Mouse (Mus musculus) lung, adult 18-20 months (tissue): ENCODE measurements around the gene Acsbg2.

Source experiments
- DNase-seq, 2 experiments: peaks; one replicate each; pipeline ENCODE4 v3.0.0; 2022; ENCODE audit warnings: mixed read lengths in 2 of 2

Gene Acsbg2

DNA sequence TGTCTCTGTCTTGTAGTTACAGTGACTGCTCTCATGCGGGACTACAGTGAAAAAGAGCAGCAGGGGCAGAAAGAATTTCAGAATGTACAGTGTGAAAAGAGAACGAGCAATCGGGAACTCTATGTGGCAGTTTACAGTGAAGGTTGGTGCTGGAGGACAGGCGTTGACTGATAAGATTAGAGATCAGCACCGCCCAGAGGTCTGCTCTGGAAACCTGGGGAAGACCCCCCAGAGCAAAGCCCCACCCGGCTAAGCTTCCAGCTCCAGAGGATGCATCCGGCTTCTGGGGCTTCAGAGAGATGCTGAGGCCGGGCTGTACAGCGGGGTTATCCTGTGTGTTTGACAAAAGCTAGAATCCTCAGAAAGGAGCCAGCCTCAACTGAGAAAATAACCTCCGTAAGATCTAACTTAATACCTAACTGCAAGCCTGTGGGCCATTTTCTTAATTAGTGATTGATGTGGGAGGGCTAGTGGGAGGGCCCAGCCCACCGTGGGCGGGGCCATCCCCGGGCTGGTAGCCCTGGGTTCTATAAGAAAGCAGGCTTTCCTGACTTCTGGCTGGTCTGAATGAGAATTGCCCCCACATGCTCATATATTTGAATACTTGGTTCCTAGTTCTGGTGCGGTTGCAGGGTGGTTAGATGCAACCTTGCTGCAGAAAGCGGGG is 3.8 kb downstream of the Acsbg2 start:
- no peak for DNase-seq

DNA sequence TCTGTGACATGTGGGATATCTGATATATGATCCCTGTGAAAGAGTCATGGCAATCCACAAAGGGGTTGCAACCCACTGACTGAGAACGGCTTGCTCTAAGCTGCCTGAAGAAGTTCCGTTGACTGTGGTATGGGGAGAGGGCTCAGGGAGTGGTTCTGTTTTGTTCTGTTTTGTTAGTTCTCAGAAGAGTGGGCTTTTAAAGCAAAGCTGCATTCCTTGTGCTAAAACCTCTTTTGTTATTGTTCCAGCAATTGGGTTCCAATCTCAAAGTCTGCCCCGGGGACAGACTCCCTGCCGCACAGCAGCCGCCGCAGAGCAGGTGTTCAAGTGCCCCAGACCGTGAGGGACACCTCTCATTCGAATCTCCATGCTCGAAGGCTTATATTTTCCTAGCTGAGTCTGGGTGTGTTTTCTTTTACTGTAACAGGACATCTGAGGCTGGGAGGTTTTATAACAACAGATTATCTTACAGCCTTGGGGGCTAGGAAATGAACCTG is 4.7 kb downstream of the Acsbg2 start:
- DNase-seq, result no peak

DNA sequence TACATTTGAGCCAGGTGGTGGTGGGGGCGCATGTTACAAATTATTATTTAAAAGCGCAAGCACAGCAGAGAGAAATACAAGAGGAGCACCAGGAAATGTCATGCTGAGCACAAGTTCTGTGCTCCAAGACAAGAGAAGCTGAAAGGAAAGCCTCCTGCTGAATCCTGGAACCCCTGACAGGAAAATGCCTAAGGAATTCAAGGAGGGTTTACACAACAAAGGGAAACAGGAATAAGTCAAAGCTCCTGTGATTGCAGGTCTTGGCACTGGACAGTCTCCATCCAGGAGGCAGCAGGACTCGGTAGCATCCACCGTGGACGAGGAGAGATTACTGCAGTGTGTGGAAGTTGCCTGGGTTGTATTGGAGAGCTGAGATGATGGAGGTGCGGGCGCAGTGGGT is 8.2 kb downstream of the Acsbg2 start:
- no peak for DNase-seq

DNA sequence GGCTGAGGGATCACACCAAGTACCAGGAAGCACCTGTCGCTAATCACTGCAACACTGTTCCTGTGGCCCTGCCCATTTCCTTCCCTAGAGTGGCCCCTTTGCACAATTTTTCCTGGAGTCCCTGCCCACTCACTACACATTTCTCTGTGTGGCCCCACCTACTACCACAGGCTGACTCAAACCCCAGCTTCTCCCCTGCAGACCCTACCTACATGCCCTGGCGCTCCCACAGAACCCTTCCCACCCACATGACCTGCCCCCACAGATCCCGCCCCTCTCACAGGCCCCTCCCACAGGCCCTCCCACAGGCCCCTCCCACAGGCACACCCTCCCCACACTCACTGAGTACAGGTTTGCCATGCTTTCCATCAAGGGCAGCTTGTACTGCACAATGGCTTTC is 13.1 kb downstream of the Acsbg2 start:
- DNase-seq, result peak; percentile 20 to 27

DNA sequence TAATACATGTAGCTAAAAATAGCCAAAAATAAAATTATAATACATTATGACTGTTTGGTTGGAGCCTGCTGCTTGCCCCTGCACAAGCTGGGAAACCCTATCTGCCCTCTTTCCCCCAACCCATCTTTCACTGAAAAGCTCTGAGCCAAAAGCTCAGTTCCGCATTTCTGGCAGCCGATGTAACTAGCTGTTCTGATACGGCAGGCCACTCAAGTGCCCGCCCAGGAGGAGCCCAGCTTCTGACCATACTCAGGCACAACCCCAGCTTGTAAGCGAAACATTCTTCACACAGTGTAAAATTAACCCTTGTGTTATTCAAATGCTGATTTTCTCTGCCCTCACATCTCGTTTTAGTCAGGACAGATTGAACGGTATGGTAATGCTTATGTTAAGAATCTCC is 15.3 kb downstream of the Acsbg2 start:
- DNase-seq, result peak in 1 of 2 experiments; percentile 17

DNA sequence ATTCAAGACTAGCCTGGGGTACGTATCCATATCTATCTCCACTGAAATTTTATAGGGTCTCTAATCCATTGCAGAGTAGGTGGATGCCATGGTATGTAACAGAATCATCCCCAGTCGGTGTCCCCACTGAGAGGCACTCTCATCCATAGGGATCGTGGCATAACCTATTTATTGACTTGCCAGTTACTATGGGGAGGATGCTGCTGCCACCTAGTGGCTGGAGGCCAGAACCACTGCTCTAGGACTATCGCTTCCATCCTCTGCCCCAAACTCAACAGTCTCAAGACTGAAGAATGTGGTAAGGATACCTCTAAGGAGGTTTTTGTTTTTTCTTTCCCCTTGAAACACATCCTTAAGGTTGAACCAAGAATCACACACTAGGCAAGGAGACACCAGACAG is 16.0 kb downstream of the Acsbg2 start:
- DNase-seq, result peak; percentile 66 to 70

DNA sequence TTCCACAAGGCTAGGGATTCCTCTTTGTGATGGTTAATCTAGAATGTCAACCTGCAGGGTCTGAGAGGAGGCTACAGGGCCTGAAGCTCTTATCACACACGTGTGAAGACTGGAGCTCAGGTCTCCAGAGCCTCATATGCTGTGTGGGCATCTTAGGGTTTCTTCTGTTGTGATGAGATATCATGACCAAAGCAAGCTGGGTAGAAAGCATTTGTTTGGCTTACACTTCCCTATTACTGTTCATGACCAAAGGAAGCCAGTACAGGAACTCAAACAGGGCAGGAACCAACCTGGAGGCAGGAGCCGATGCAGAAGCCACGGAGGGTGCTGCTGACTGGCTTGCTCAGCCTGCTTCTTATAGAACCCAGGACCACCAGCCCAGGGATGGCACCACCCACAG is 18.8 kb downstream of the Acsbg2 start:
- no peak for DNase-seq

DNA sequence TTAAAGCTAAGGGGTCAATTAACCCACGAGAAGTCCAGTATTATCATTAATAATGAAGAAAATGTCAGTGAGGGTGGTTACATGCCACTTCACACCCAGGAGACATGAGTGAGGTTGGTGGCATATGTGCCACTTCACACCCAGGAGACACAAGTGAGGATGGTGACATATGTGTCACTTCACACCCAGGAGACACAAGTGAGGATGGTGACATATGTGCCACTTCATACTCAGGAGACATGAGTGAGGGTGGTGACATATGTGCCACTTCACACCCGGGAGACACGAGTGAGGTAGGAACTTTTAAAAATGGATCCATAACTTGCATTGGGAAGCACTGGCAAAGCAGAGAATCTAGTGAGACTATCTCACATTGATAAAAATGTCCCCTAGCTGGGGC is 23.1 kb downstream of the Acsbg2 start:
- no peak for DNase-seq

DNA sequence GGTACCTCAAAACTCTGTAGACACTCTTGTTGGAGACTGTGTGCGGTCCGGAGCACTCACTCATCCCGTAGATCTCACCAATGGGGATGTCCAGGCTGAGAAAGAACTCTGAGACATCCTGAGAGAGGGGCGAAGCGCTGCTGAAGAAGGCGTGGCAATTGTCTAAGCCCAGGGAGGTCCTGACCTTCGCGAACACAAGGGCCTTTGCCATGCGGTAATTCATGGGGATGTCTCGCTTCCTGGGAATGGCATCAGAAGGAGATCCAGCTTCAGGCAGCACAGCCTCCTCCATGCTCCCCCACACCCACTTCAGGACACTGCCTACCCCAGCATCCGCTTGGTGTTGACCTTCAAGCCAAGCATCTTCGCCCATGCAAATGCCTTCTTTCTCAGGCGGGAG is 24.5 kb downstream of the Acsbg2 start:
- no peak for DNase-seq

DNA sequence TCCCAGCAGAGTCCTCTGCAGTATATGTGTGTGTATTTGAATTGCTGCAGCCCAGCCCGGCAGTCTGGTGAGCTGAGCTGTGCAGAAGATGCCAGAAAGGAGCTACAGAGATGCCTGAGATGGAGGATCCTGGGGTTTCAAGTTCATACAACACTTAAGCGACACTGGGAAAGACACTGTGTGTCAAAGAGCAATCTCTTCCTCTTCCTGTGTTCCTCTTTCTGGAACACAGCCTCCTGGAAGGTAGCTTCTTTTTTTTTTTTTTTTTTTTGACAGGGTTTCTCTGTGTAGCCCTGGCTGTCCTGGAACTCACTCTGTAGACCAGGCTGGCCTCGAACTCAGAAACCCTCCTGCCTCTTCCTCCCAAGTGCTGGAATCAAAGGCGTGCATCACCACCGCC is 25.5 kb downstream of the Acsbg2 start:
- DNase-seq, result no peak

DNA sequence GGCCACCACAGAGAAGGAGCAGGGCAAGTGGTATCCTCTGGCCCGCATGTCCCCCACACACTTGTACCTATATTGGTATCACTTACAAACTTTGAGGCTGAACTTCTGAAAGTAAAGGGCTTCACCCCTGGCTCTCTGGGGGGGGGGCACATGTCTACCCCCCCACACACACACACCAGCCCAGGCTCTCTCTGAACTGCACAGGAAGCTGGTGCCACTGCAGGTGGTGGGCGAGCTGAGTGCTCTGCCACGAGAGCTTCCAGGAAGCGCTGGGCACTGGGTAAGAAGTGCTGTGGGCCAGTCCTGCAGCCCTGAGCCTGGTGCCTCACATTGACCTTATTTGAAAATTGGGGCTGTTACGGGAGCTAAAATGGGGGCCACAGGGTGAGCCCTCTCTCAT is 30.6 kb downstream of the Acsbg2 start:
- no peak for DNase-seq

DNA sequence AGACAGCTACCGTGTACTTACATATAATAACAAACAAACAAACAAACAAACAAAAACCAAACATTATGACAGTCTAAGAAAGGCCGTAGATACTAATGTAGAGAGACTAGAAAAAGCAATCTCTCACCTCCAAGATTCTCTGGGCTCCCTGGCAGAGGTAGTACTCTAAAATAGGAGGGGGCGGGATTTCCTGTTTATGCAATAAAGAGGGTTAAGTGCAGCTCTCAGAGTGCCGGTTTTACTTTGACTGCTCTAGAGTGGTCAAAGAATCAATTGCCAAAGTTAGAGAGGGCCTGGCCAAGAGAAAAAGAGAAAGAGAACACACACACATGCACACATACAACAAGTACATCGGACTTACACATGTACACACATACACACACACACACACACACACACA is 32.1 kb downstream of the Acsbg2 start:
- DNase-seq, result no peak

DNA sequence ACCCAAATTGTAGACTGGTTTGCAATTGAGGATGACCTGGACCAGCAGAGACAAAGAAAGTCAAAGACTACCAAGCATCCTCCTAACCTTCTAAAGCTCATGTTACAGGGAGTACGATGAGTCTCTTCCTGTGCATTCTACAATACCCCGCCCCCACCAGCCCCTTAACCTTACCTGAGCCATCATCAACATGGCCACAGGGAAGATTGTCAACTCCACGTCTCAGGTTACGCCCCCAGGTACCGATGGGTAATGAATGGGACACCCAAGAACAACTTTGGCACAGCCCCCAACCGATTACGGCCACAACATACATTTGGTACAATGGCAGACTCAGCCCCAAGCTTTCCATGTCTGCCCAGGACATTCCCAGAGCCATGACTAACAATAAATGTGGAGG is 33.7 kb downstream of the Acsbg2 start:
- DNase-seq, result no peak

DNA sequence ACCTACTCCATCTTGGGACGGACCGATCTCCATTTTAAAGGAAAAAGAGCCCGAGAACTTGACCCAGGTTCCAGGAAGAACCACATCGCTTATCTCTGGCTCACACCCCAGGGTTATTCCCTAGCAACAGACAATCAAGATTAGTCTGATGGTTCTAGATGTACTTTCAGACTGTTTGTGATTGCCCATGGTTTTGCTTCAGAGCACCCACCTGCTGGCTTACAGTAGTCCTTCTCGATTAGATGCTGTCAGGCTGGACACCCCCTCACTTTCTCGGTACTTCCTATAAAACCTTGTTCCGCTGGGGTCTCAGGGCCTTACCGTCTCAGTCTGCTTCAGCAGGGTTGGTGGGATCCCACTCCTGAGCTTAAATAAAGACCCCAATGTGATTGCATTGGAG is 37.9 kb downstream of the Acsbg2 start:
- no peak for DNase-seq

DNA sequence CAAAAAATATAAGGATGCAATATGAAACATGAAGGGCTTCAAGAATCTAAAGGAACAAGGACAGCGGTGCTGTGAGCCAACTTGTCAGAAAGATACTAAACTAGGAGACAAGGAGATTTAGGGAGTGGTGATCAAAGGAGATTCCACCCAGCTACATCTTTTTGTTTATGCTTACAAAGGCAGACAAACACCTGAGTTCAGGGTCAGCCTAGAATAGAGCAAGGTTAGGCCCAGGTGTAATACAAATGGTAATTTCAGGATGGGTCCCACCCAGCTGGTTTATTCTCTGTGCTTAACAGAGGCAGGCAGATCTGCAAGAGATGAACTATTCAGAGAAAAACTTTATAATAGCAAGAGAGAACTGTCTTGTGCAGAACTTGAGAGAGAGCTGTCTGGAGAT is 40.9 kb downstream of the Acsbg2 start:
- DNase-seq, result no peak

DNA sequence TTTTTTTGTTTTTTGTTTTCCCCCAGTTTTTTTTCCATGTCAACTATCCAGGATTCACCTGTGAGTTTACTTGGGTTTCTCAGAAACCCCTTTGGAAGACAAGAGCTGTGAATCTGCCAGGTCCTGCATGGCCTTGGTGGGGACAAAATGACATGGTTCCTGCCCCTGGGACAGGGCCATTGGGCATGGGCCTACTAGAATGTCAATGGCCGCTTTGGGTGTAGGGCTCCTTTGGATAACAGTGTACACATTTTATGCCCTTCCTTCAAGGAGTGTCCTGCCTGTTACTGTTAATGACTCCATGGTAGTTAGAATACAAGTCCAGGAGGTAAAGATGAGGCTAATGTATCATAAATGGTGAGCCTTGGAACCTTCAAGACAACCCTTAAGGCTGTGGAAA is 41.3 kb downstream of the Acsbg2 start:
- no peak for DNase-seq

DNA sequence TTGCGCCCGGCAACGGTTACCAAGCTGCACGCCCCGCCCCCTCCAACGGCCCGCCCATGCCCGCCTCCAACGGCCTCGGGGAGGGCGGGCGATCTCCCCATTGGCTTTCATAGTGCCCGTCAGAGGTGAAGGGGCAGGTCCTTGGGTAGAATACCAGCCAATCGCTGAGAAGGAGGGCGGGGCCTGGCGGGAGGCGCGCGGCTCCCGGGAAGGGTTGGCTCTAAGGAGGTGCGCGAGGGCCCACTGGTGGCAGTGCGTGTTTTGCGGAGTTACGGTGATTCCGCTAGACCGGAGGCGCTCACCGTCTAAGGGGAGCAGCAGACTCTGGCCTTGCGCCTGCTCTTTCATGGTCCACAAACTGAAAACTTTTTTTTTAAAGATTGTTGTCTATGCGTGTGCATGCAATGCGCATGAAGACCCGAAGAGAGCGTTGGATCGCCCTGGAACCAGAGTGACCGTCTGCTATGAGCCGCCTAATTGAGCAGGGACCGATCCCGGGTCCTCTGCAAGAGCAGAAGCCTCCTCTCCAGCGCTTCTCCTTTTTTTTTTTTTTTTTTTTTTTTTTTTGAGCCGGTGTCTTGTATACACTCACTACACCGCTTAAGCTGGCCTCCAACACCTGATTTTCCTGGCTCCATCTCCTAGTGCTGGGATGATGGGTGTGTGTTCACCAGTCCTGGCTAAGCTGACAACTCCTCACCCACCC is 43.0 kb downstream of the Acsbg2 start:
- DNase-seq, result peak; percentile 98 to 99

DNA sequence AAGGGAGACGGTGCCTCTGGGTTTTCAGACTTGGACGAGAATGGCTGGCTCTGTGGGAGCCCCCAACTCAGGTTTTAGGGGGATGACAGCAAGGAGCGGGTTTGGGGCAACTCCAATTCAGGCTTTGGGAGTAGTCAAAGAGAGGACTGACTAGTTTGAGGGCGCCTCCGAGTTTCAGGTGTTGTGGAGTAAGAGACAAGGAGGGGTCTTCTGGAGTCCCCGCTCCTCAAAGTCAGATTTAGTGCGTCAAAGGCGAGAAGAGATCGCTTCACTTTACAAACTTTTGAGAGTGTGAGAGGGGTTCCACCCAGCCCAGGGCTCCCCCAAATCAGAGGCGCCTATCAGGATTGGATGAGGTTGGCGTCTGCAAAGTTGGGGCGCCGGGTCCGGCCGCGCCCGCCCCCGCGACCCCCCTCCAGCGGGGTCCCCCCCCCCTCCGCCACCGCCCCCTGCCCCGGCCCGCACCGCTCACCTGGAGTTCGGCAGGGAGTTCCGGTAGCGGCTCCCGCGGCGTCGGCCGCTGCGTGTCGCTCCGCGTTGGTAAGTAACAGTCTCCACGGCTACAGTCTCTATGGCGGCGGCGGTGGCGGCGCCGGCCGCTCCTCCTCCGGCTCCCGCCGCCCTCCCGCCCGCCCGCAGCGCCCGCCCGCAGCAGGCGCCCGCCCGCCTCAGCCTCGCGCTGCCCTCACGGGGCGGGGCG is 43.7 kb downstream of the Acsbg2 start, which contains the start of gene Rfx2:
Rfx2 (minus strand) TSS at position 603 of the 700 bp plus-strand sequence.
- DNase-seq, result peak in 1 of 2 experiments; percentile 39

DNA sequence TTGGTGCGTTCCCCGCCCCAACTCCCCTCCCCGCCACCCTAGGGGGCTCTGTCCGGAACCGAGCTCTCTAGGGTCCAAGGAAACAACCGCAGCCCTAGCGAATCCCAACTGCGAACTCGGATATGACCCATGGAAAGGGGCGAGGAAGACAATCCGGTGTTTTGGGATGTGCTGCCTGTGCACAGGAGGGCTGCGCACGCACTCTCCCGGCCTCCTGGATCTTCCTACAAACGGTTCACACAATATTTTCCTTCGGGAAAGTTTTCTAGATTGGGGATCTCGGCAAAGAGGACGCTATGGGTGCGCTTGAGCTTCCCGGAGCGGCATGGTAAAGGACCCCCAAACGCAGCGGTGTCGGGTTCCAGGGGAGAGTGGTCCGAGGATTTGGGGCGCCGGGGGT is 44.5 kb downstream of the Acsbg2 start:
- no peak for DNase-seq

DNA sequence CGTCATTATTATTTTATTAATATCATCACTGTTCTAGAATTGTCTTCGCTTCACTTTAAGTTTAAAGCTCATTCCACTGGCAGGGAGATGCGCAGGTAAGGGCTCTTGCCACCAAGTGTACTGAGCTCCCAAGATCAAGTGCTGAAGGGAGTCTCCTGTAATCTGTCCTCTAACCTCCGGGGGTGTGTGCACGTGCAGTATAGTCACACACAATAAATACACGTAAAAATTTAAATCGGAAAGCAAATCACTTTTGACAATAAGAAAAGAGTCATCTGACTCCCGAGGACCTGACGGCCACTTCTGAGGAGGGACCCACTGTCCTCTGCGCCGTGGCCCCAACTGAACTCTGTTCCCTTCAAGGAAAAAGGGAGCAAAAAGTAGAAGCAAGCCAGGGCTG is 45.1 kb downstream of the Acsbg2 start:
- DNase-seq, result no peak

DNA sequence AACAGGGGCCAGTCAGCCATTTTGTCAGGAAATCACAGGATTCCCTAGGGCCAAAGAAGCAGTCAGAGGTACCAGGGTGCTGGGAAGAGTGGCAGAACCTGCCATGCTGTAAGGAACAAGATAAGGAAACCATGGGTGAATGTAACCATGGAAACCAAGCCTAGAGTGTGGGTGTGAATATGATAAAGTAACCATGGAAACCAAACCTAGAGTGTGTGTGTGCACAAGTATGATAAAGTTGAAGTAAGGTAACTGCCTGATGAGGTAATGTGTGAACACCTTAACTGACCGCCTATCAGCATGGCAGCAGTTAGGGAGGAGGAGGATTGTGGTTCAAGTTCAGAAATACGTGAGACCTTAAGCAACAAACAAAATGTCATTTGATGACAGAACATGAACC is 47.5 kb downstream of the Acsbg2 start:
- no peak for DNase-seq

DNA sequence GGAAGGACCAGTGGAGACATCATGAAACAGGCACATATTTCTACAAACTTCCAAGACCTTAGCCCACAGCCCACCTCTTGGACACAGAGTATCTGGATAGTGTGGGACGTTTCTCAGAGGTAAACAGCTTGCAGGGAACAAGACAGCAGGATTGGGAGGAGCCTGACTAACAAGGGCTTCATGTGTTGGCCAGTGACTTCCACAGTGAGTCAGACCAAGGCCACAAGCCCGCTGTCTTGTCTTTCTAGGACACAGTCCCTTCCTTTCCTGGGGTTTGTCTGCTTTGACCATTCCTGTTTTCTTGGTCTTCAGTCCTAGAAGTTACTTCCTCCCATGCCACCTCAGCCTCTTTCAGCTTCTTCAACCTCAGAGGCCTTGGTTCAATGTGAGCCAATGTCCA is 50.9 kb downstream of the Acsbg2 start:
- DNase-seq, result no peak

DNA sequence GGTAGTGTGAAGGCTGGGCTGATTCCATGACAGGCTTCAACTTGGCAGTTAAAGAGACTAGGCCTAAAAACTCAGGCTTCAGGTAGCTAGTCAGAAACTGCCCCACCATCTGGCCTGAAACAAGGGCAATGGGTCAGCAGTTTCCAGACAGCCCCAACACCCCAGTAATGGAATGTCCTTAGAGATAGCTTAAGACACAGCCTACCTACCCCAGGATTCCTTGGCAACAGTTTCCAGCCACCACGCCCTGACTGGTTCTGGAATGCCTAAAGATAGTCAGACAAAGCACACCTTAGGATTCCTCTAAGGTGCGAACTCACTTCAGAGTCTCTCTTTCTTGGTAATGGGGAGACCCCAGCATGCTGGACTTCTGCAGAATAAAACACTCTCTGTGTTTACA is 51.9 kb downstream of the Acsbg2 start:
- DNase-seq, result peak in 1 of 2 experiments; percentile 35

DNA sequence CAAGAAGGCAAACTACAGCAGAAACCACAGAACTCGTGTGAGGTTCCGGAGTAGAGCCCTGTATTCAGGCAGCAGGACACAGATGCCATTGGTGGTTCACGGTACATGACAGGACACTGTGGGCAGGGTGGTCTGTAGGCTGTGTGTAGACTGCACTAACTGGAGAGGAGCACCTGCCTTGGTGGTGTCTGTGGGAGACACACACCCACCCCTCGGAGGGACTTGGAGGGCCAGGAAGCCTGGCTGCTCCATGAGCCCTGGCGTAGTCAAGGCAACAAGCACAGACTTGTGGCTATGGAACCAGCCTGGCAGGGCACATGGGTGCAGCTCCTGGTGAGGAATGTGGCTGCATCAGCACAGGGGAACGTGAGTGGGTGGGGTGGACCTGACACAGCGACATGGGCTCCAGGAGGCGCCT is 54.5 kb downstream of the Acsbg2 start:
- DNase-seq, result peak; percentile 63 to 78
